21 mouse cellular contexts compared by ENCODE assay signal in genomic region chr9:64406841-64407240, GRCm38 (mm10). TPM values are rescaled to one million over a fixed set of nuclear protein-coding genes. Genes with fewer than 3 reads are reported as not detected.
DNase-seq lines count a peak whose midpoint lies in the region; ATAC-seq lines count a peak whose summit lies in the region.
"Had no signal": no experiment of that assay in that cellular context is flagged by ENCODE, and none has a peak within 500 bp of the region (broad histone marks: within the 10 kb centered on the region; RNA-seq: fewer than 3 reads in every experiment).

No protein-coding gene starts in this region.

- H3K4me3 ChIP-seq in kidney, embryonic 14.5 days (ENCODE audit: low read length), result no peak overlapping the region
- H3K4me3 ChIP-seq: embryonic facial prominence, embryonic 10.5 days; forebrain, embryonic 10.5 days; gastrocnemius, adult 2 months; heart, adult 2 months; heart, embryonic 15.5 days; hindbrain, embryonic 10.5 days had no signal

- H3K4me2 ChIP-seq in kidney, embryonic 14.5 days (replicated peaks; ENCODE audit: low read depth, low read length), result no peak overlapping the region
- H3K4me2 ChIP-seq: heart, embryonic 11.5 days; heart, embryonic 15.5 days; hindbrain, embryonic 14.5 days had no signal

- intact Hi-C loops in gastrocnemius, postnatal 14 days (cut with DNase I; ENCODE audit: low total_unique reads), result no loop called here

- H3K4me1 ChIP-seq in kidney, embryonic 14.5 days (ENCODE audit: control insufficient read depth, insufficient read depth, low read length), result peaks cover 8% of the 10 kb centered on the region
- H3K4me1 ChIP-seq: embryonic facial prominence, embryonic 10.5 days; heart, embryonic 15.5 days had no signal

- 59% methylated on average over 2 of the region's 2 CpGs for WGBS in kidney, embryonic 14.5 days

- H3K27ac ChIP-seq in kidney, embryonic 14.5 days (ENCODE audit: low read depth, low read length), result no peak overlapping the region
- H3K27ac ChIP-seq: embryonic facial prominence, embryonic 10.5 days; forebrain, embryonic 10.5 days; gastrocnemius, adult 2 months; heart, adult 2 months; heart, embryonic 15.5 days; hindbrain, embryonic 10.5 days; hindbrain, embryonic 14.5 days had no signal

- H3K27me3 ChIP-seq in kidney, embryonic 14.5 days (ENCODE audit: control insufficient read depth, insufficient read depth, low read length), result no peaks in the 10 kb centered on the region
- H3K27me3 ChIP-seq: heart, embryonic 15.5 days had no signal

- DNase-seq in gastrocnemius, postnatal 14 days, result peak; percentile 1
- DNase-seq in gastrocnemius, postnatal 4 days (ENCODE audit: low spot score in 2 of 2), result no peak
- DNase-seq in kidney, adult 9 months, result peak; percentile 20
- peak; percentile 57 for DNase-seq in kidney, postnatal 14 days
- no peak for DNase-seq in lung, postnatal 14 days
- DNase-seq in urinary bladder, postnatal 25 days (ENCODE audit: low spot score), result no peak
- DNase-seq: adrenal gland, adult 2 months; adrenal gland, postnatal 36 days; cerebellum, adult 11 months; cerebellum, adult 9-10 months; gastrocnemius, adult 2 months; gastrocnemius, postnatal 36 days; heart, adult 2 months had no signal

- no peak overlapping the region for H3K9ac ChIP-seq in kidney, embryonic 14.5 days (ENCODE audit: low read depth, low read length)
- H3K9ac ChIP-seq: heart, embryonic 15.5 days; hindbrain, embryonic 14.5 days had no signal

- ATAC-seq in kidney, embryonic 14.5 days (ENCODE audit: low FRiP score, low TSS enrichment), result no peak
- ATAC-seq: forebrain, embryonic 14.5 days had no signal

- H3K9me3 ChIP-seq in kidney, embryonic 14.5 days (ENCODE audit: control insufficient read depth, low read length), result no peaks in the 10 kb centered on the region
- H3K9me3 ChIP-seq: embryonic facial prominence, embryonic 10.5 days; forebrain, embryonic 10.5 days; heart, embryonic 15.5 days; hindbrain, embryonic 10.5 days had no signal

- no peaks in the 10 kb centered on the region for H3K36me3 ChIP-seq in kidney, embryonic 14.5 days (ENCODE audit: control insufficient read depth, insufficient read depth, low read length)
- H3K36me3 ChIP-seq: embryonic facial prominence, embryonic 10.5 days; forebrain, embryonic 10.5 days; heart, embryonic 15.5 days; hindbrain, embryonic 10.5 days had no signal

RNA-seq across cellular contexts. Expression of gene Megf11, which starts 21.4 kb away (rescaled TPM):
- under 1 TPM; 0.27 to 0.31 TPM for total RNA-seq in gastrocnemius, postnatal 14 days (2021)
- total RNA-seq in gastrocnemius, postnatal 4 days (2021), result 1 to 10 TPM in 1 of 2 experiments, under 1 TPM in 1; 0.71 to 1.1 TPM
- 3.3 and 3.7 TPM in 2 replicates for polyA plus RNA-seq in kidney, embryonic 14.5 days (2014; fragmentation: Nextera tagmentation; extraction: Ambion mirVana)

Comparison
In these comparisons a context has a peak if more than half of its experiments do, and no peak if none do; other contexts are left out.
1. DNase-seq: peak in gastrocnemius, postnatal 14 days (single experiment), kidney, adult 9 months (single experiment) and kidney, postnatal 14 days (single experiment); none in gastrocnemius, postnatal 4 days (0 of 2), lung, postnatal 14 days (single experiment) and urinary bladder, postnatal 25 days (single experiment).